Mouse (Mus musculus): ENCODE measurements around the gene Olfr543. TPM values are rescaled to one million over a fixed set of nuclear protein-coding genes. Genes with fewer than 3 reads are reported as not detected.

Olfr543 gene
- total RNA-seq, 1 experiment: 0.22 TPM

DNA sequence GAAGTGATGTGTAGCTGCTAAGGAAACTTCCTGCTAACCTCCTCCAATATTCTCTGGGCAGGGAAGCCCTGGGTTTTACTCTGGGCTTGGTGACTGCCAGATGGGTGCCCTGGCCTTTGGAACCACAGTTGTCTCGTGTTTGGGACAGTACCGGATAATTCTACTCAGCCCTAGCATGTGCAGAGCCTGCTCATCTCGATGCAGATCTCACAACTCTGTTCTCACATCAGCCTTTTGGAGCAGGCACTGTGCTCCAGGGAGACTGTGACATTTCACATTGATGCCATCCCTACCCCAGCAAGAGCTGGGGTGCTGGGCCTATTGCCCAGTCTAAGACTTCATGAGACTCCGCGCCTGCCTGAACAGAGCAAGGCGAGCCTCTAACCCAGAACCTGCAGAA is 27.2 kb upstream of the Olfr543 start:
- H3K9ac ChIP-seq (ENCODE audit: insufficient read depth, low read depth, low read length, poor library complexity, severe bottlenecking): no peak overlapping the region
- in situ Hi-C loops (cut with MboI; ENCODE audit: low sequenced_read_pairs in 2 of 2, unreplicated experiment in 2 of 2): loop anchor here (10.0 to 25.0 kb wide), 3 partner anchors 404 to 604 kb away; partner anchors contain the start of genes Olfr571 (in 2 of the 2) and Olfr572 (in 1 of the 2)
- no peak overlapping the region for H3K27ac ChIP-seq (ENCODE audit: insufficient read depth, low read depth, low read length, poor library complexity, severe bottlenecking)
- H3K4me3 ChIP-seq (ENCODE audit: insufficient read depth in 1 of 2, low read depth in 1 of 2, low read length in 2 of 2, poor library complexity in 1 of 2, severe bottlenecking in 1 of 2): no peak overlapping the region
- no peaks in the 10 kb centered on the region for H3K36me3 ChIP-seq (ENCODE audit: control insufficient read depth, insufficient read depth, low read length, poor library complexity, severe bottlenecking)
- DNase-seq (ENCODE audit: low read depth, low spot score): no peak
- no peaks in the 10 kb centered on the region for H3K9me3 ChIP-seq (ENCODE audit: control insufficient read depth, insufficient read depth, low read depth, low read length)
- no peak for TF ChIP-seq HCFC1 (IDR thresholded peaks at IDR 0.05; ENCODE audit: borderline replicate concordance, insufficient read depth, low read length)
- no peak for TF ChIP-seq CHD2 (IDR thresholded peaks at IDR 0.05; ENCODE audit: low read depth, low read length)
- no peak for TF ChIP-seq MAFK (IDR thresholded peaks at IDR 0.05; ENCODE audit: insufficient read depth, low read depth, low read length)
- TF ChIP-seq ZC3H11A (IDR thresholded peaks at IDR 0.05; ENCODE audit: borderline replicate concordance, low read depth, low read length): no peak
- TF ChIP-seq ZNF384 (IDR thresholded peaks at IDR 0.05; ENCODE audit: low read depth, low read length): no peak
- peaks cover 0 to 3% of the 10 kb centered on the region in 2 experiments; a peak in 1 of 4 replicates for H3K4me1 ChIP-seq (ENCODE audit: control insufficient read depth in 2 of 2, insufficient read depth in 2 of 2, low read length in 2 of 2, poor library complexity in 1 of 2)

DNA sequence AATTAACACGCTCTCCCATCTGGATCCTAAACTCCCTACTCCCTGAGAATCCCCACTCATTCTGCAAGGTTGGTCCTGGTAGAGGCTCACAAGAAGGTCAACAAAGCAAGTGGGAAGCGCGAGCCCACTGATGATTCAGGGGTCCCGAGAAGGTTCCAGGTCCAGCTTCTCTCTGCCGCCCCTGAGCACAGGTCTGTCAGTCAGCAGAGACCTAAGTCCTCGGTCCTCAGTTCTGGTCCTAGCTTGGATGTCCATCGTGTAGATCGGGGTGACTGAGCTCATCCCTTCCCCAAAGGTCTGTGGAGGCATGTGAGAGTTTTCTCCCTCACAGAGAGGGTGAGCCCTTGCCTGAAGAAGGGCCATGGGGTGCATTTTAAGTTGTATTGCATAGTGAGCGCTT is 26.6 kb upstream of the Olfr543 start:
- H3K4me1 ChIP-seq (ENCODE audit: control insufficient read depth in 2 of 2, insufficient read depth in 2 of 2, low read length in 2 of 2, poor library complexity in 1 of 2): peaks cover 0 to 3% of the 10 kb centered on the region in 2 experiments; a peak in 1 of 4 replicates
- H3K36me3 ChIP-seq (ENCODE audit: control insufficient read depth, insufficient read depth, low read length, poor library complexity, severe bottlenecking): no peaks in the 10 kb centered on the region
- no peak overlapping the region for H3K27ac ChIP-seq (ENCODE audit: insufficient read depth, low read depth, low read length, poor library complexity, severe bottlenecking)
- TF ChIP-seq ZC3H11A (IDR thresholded peaks at IDR 0.05; ENCODE audit: borderline replicate concordance, low read depth, low read length) (no peak), MAFK (IDR thresholded peaks at IDR 0.05; ENCODE audit: insufficient read depth, low read depth, low read length) (no peak), CHD2 (IDR thresholded peaks at IDR 0.05; ENCODE audit: low read depth, low read length) (no peak), HCFC1 (IDR thresholded peaks at IDR 0.05; ENCODE audit: borderline replicate concordance, insufficient read depth, low read length) (no peak), ZNF384 (IDR thresholded peaks at IDR 0.05; ENCODE audit: low read depth, low read length) (no peak)
- DNase-seq (ENCODE audit: low read depth, low spot score): no peak
- no peak overlapping the region for H3K4me3 ChIP-seq (ENCODE audit: insufficient read depth in 1 of 2, low read depth in 1 of 2, low read length in 2 of 2, poor library complexity in 1 of 2, severe bottlenecking in 1 of 2)
- H3K9me3 ChIP-seq (ENCODE audit: control insufficient read depth, insufficient read depth, low read depth, low read length): no peaks in the 10 kb centered on the region
- H3K9ac ChIP-seq (ENCODE audit: insufficient read depth, low read depth, low read length, poor library complexity, severe bottlenecking): no peak overlapping the region
- in situ Hi-C loops (cut with MboI; ENCODE audit: low sequenced_read_pairs in 2 of 2, unreplicated experiment in 2 of 2): loop anchor here (10.0 to 25.0 kb wide), 3 partner anchors 404 to 604 kb away; partner anchors contain the start of genes Olfr571 (in 2 of the 2) and Olfr572 (in 1 of the 2)

DNA sequence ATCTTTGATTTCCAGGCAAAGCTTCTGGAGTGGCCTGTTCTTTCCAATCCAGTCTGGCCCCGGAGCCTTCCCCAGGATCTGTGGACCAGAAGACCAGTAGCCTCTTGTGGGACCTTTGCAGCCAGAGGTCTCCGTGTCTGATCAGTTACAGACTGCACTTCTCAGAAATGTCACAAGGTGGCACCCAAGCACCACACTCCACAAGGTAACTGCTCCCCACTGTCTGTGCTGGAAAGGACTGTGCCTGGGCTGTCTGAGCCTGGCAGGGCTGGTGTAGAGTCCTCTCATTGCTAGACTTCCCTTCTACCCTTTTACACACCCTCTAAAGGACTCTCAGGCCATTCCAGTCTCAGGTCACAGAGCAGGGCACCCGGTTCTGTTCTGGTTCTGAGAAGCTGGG is 25.4 kb upstream of the Olfr543 start:
- TF ChIP-seq HCFC1 (IDR thresholded peaks at IDR 0.05; ENCODE audit: borderline replicate concordance, insufficient read depth, low read length): no peak
- TF ChIP-seq ZC3H11A (IDR thresholded peaks at IDR 0.05; ENCODE audit: borderline replicate concordance, low read depth, low read length): peak; percentile 82; the same call in 1 of the 2 replicates
- in situ Hi-C loops (cut with MboI; ENCODE audit: low sequenced_read_pairs in 2 of 2, unreplicated experiment in 2 of 2): loop anchor here (10.0 to 25.0 kb wide), 3 partner anchors 405 to 605 kb away; partner anchors contain the start of genes Olfr571 (in 2 of the 2) and Olfr572 (in 1 of the 2)
- Histone ChIP-seq H3K36me3 (ENCODE audit: control insufficient read depth, insufficient read depth, low read length, poor library complexity, severe bottlenecking) (no peaks in the 10 kb centered on the region), H3K27ac (ENCODE audit: insufficient read depth, low read depth, low read length, poor library complexity, severe bottlenecking) (no peak overlapping the region), H3K9me3 (ENCODE audit: control insufficient read depth, insufficient read depth, low read depth, low read length) (no peaks in the 10 kb centered on the region), H3K9ac (ENCODE audit: insufficient read depth, low read depth, low read length, poor library complexity, severe bottlenecking) (no peak overlapping the region), H3K4me1 (ENCODE audit: control insufficient read depth in 2 of 2, insufficient read depth in 2 of 2, low read length in 2 of 2, poor library complexity in 1 of 2) (no peaks in the 10 kb centered on the region), H3K4me3 (ENCODE audit: insufficient read depth in 1 of 2, low read depth in 1 of 2, low read length in 2 of 2, poor library complexity in 1 of 2, severe bottlenecking in 1 of 2) (no peak overlapping the region)
- peak; percentile 79 for DNase-seq (ENCODE audit: low read depth, low spot score)

DNA sequence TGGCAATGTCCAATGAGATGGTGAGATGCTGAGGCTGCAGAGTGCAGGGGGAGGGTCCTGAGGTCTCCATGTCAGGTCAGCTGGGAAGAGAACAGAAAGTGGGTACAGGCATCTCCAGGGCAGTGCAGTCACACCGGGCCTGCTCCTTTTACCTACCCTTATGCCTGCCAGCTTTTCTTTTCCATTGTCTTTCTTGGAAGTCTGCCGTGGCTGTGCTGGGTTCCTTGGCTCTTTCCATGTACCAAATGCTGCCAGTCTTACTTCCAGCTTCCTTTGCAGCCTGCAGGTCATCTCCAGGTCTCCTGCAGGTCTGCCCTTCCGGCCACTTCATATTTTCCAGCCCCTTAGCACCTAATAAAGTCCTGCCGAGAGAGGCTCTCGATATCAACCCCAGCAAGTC is 20.5 kb upstream of the Olfr543 start:
- Histone ChIP-seq H3K9me3 (ENCODE audit: control insufficient read depth, insufficient read depth, low read depth, low read length) (no peaks in the 10 kb centered on the region), H3K9ac (ENCODE audit: insufficient read depth, low read depth, low read length, poor library complexity, severe bottlenecking) (no peak overlapping the region), H3K36me3 (ENCODE audit: control insufficient read depth, insufficient read depth, low read length, poor library complexity, severe bottlenecking) (no peaks in the 10 kb centered on the region), H3K4me1 (ENCODE audit: control insufficient read depth in 2 of 2, insufficient read depth in 2 of 2, low read length in 2 of 2, poor library complexity in 1 of 2) (no peaks in the 10 kb centered on the region), H3K27ac (ENCODE audit: insufficient read depth, low read depth, low read length, poor library complexity, severe bottlenecking) (no peak overlapping the region), H3K4me3 (ENCODE audit: insufficient read depth in 1 of 2, low read depth in 1 of 2, low read length in 2 of 2, poor library complexity in 1 of 2, severe bottlenecking in 1 of 2) (no peak overlapping the region)
- no peak for DNase-seq (ENCODE audit: low read depth, low spot score)
- TF ChIP-seq HCFC1 (IDR thresholded peaks at IDR 0.05; ENCODE audit: borderline replicate concordance, insufficient read depth, low read length) (no peak), ZNF384 (IDR thresholded peaks at IDR 0.05; ENCODE audit: low read depth, low read length) (no peak), MAFK (IDR thresholded peaks at IDR 0.05; ENCODE audit: insufficient read depth, low read depth, low read length) (no peak), ZC3H11A (IDR thresholded peaks at IDR 0.05; ENCODE audit: borderline replicate concordance, low read depth, low read length) (no peak), CHD2 (IDR thresholded peaks at IDR 0.05; ENCODE audit: low read depth, low read length) (no peak)
- in situ Hi-C loops (cut with MboI; ENCODE audit: low sequenced_read_pairs in 2 of 2, unreplicated experiment in 2 of 2): loop anchor here (10.0 to 25.0 kb wide), 3 partner anchors 410 to 610 kb away; partner anchors contain the start of genes Olfr571 (in 2 of the 2) and Olfr572 (in 1 of the 2)
